Mouse (Mus musculus) cerebellum, adult 2 months (tissue): ENCODE results near the gene Slc35b4.

Source experiments
- CTCF ChIP-seq: fragments of 200-500 bp; IDR thresholded peaks from 2 replicates; pipeline ENCODE4 v1.5.1; 2011; ENCODE audit warnings: low read depth, mild to moderate bottlenecking, control low read depth, low read length, moderate library complexity, borderline replicate concordance; ENCODE audit not compliant: insufficient read depth
- POLR2A ChIP-seq: fragments of 200-500 bp; IDR thresholded peaks from 2 replicates; pipeline ENCODE4 v1.6.1; 2011; ENCODE audit warnings: low read length, control low read depth, borderline replicate concordance; ENCODE audit not compliant: insufficient read depth

GRCm38 (mm10) chr6:34116838-34117478 is 60.0 kb downstream of the Slc35b4 start:
- no peak for TF ChIP-seq CTCF
- TF ChIP-seq POLR2A = no peak
